Mouse (Mus musculus): Measurements from ENCODE around the gene Faah.

DNA sequence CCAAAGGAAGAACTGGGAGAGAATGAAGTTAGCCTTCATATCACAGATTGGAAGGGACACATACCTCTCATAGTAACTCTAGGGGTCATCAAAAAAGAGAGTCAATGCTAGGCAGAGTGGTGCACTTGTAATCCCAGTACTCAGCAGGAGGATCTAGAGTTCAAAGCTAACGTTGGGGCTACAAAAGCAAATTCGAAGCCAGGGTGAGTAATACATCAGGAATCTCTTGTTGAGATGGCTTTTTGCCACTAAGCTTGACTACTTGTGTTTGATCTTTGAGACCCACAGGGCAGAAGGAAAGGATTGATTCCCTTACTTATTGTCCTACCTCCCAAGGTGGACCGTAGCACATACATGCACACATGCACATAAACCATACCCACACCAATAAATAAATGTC, 31.5 kb upstream of the Faah start:
- TF ChIP-seq POLR2A (IDR thresholded peaks at IDR 0.05; ENCODE audit: control insufficient read depth, low read depth, low read length) (no peak), CTCF (IDR thresholded peaks at IDR 0.05; ENCODE audit: control insufficient read depth, insufficient read depth, insufficient replicate concordance, low read depth, low read length) (no peak)

Data from testis, adult 2 months (tissue).